Comparison of ENCODE assay signal across 9 mouse cellular contexts in genomic region chr10:70060021-70060688, GRCm38 (mm10). TPM values are rescaled to one million over a fixed set of nuclear protein-coding genes. Genes with fewer than 3 reads are reported as not detected.
A peak's percentile ranks its signal among the peaks of the same experiment; 100 is the strongest.
DNase-seq lines count a peak whose midpoint lies in the region; ATAC-seq lines count a peak whose summit lies in the region.
"Had no signal": no experiment of that assay in that cellular context is flagged by ENCODE, and none has a peak within 500 bp of the region (broad histone marks: within the 10 kb centered on the region; RNA-seq: fewer than 3 reads in every experiment).

No protein-coding gene starts in this region.

- no peak overlapping the region for H3K4me2 ChIP-seq in hindbrain, embryonic 13.5 days
- H3K4me2 ChIP-seq in hindbrain, embryonic 11.5 days (replicated peaks; ENCODE audit: low read depth, low read length), result no peak overlapping the region
- 0 out of 2 replicates have a peak overlapping the region, but pooled peaks have one; percentile 22 for H3K4me2 ChIP-seq in embryonic facial prominence, embryonic 15.5 days (replicated peaks)

- 0 out of 2 replicates have a peak, but pooled peaks have one; percentile 24 for ATAC-seq in hindbrain, embryonic 13.5 days (ENCODE audit: low FRiP score)
- no peak for ATAC-seq in hindbrain, embryonic 11.5 days (ENCODE audit: low FRiP score)
- ATAC-seq in embryonic facial prominence, embryonic 15.5 days (ENCODE audit: insufficient number of reproducible peaks, low FRiP score, low TSS enrichment, low read depth), result peak; percentile 77
- ATAC-seq: Patski had no signal

- H3K27me3 ChIP-seq in hindbrain, embryonic 13.5 days, result no peaks in the 10 kb centered on the region
- H3K27me3 ChIP-seq in hindbrain, embryonic 11.5 days (ENCODE audit: control insufficient read depth, insufficient read depth, low read length), result no peaks in the 10 kb centered on the region
- no peaks in the 10 kb centered on the region for H3K27me3 ChIP-seq in embryonic facial prominence, embryonic 15.5 days
- H3K27me3 ChIP-seq: Patski had no signal

- H3K9me3 ChIP-seq in hindbrain, embryonic 13.5 days, result no peaks in the 10 kb centered on the region
- H3K9me3 ChIP-seq in hindbrain, embryonic 11.5 days (ENCODE audit: control insufficient read depth, low read length), result no peaks in the 10 kb centered on the region
- H3K9me3 ChIP-seq in embryonic facial prominence, embryonic 15.5 days (replicated peaks), result no peaks in the 10 kb centered on the region

- no peak overlapping the region for H3K4me3 ChIP-seq in hindbrain, embryonic 13.5 days
- H3K4me3 ChIP-seq in hindbrain, embryonic 11.5 days (ENCODE audit: low read depth, low read length), result no peak overlapping the region
- H3K4me3 ChIP-seq in embryonic facial prominence, embryonic 15.5 days (replicated peaks), result no peak overlapping the region

- H3K27ac ChIP-seq in hindbrain, embryonic 13.5 days, result 0 out of 2 replicates have a peak overlapping the region, but pooled peaks have one; percentile 8
- H3K27ac ChIP-seq in hindbrain, embryonic 11.5 days (ENCODE audit: low read depth, low read length), result no peak overlapping the region
- H3K27ac ChIP-seq in embryonic facial prominence, embryonic 15.5 days (replicated peaks), result 0 out of 2 replicates have a peak overlapping the region, but pooled peaks have one; percentile 17

- H3K36me3 ChIP-seq in hindbrain, embryonic 13.5 days, result no peaks in the 10 kb centered on the region
- no peaks in the 10 kb centered on the region for H3K36me3 ChIP-seq in hindbrain, embryonic 11.5 days (ENCODE audit: control insufficient read depth, insufficient read depth, low read length)
- H3K36me3 ChIP-seq in embryonic facial prominence, embryonic 15.5 days, result no peaks in the 10 kb centered on the region

- intact Hi-C loops in left cerebral cortex, postnatal 4 days (cut with DNase I), result no loop called here

- WGBS in hindbrain, embryonic 13.5 days, result 74% methylated on average over 19 of the region's 19 CpGs
- 80% methylated on average over 19 of the region's 19 CpGs for WGBS in hindbrain, embryonic 11.5 days
- WGBS in embryonic facial prominence, embryonic 15.5 days, result 53% methylated on average over 19 of the region's 19 CpGs

- H3K4me1 ChIP-seq in hindbrain, embryonic 13.5 days (replicated peaks), result peaks cover 4% of the 10 kb centered on the region
- no peaks in the 10 kb centered on the region for H3K4me1 ChIP-seq in hindbrain, embryonic 11.5 days (replicated peaks; ENCODE audit: control insufficient read depth, insufficient read depth, low read length)
- H3K4me1 ChIP-seq in embryonic facial prominence, embryonic 15.5 days, result peaks cover 12% of the 10 kb centered on the region; the same call in 1 of the 2 replicates

- no peak overlapping the region for H3K9ac ChIP-seq in hindbrain, embryonic 13.5 days
- H3K9ac ChIP-seq in hindbrain, embryonic 11.5 days (ENCODE audit: low read depth, low read length), result no peak overlapping the region
- no peak overlapping the region for H3K9ac ChIP-seq in embryonic facial prominence, embryonic 15.5 days

- DNase-seq in hindbrain, embryonic 11.5 days (ENCODE audit: low spot score), result no peak
- peak; percentile 51 for DNase-seq in kidney, adult 9 months
- peak; percentile 25 for DNase-seq in left cerebral cortex, postnatal 4 days
- peak; percentile 71 for DNase-seq in thymus, postnatal 0 days (ENCODE audit: low spot score)
- no peak for DNase-seq in c-Kit-positive CD71-positive TER-119-positive erythroid progenitor cells, embryonic 14.5 days (ENCODE audit: low spot score)
- no peak for DNase-seq in embryo, embryonic 11 days

RNA-seq across cellular contexts. Expression of gene Ccdc6, which starts 36.8 kb away (rescaled TPM):
- 23.5 and 24.1 TPM in 2 replicates for polyA plus RNA-seq in hindbrain, embryonic 13.5 days (2015; fragmentation: Nextera tagmentation; extraction: Ambion mirVana)
- 23.0 and 27.8 TPM in 2 replicates for polyA plus RNA-seq in hindbrain, embryonic 11.5 days (2014; fragmentation: Nextera tagmentation; extraction: Ambion mirVana)
- 13.5 and 15.2 TPM in 2 replicates for polyA plus RNA-seq in embryonic facial prominence, embryonic 15.5 days (2015; fragmentation: Nextera tagmentation; extraction: Ambion mirVana)
- 10 to 100 TPM; 68.1 to 70.5 TPM for total RNA-seq in left cerebral cortex, postnatal 4 days (2021)
- polyA plus RNA-seq in thymus, postnatal 0 days (2015; fragmentation: Nextera tagmentation; extraction: Ambion mirVana), result 14.7 and 16.4 TPM in 2 replicates

Comparison
In these comparisons a context has a peak if more than half of its experiments do, and no peak if none do; other contexts are left out.
1. DNase-seq: peak in kidney, adult 9 months (single experiment), left cerebral cortex, postnatal 4 days (single experiment) and thymus, postnatal 0 days (single experiment); none in hindbrain, embryonic 11.5 days (single experiment), c-Kit-positive CD71-positive TER-119-positive erythroid progenitor cells, embryonic 14.5 days (single experiment) and embryo, embryonic 11 days (single experiment).